Mouse (Mus musculus) thymus, adult 2 months (tissue): Measurements from ENCODE around the gene Rnf220. TPM values are rescaled to one million over a fixed set of nuclear protein-coding genes. Genes with fewer than 3 reads are reported as not detected.

Experiments used
- DNase-seq: peaks from one replicate; pipeline ENCODE4 v3.0.0; 2021
- H3K27ac ChIP-seq: fragments of 200-500 bp; 2 replicates; pipeline ENCODE4 v1.5.1; 2012; ENCODE audit warnings: low read length, control low read depth; ENCODE audit not compliant: control insufficient read depth, insufficient read depth
- H3K27me3 ChIP-seq: fragments of 200-500 bp; 2 replicates; pipeline ENCODE4 v1.6.1; 2012; ENCODE audit warnings: mild to moderate bottlenecking, low read length, moderate library complexity, mixed read lengths; ENCODE audit not compliant: control insufficient read depth, insufficient read depth
- H3K36me3 ChIP-seq: fragments of 200-500 bp; 2 replicates; pipeline ENCODE4 v1.6.1; 2012; ENCODE audit warnings: mild to moderate bottlenecking, low read length, moderate library complexity; ENCODE audit not compliant: control insufficient read depth, insufficient read depth
- H3K4me1 ChIP-seq: fragments of 200-500 bp; replicated peaks from 2 replicates; pipeline ENCODE4 v1.6.1; 2012; ENCODE audit warnings: low read length; ENCODE audit not compliant: control insufficient read depth, insufficient read depth
- H3K4me3 ChIP-seq: fragments of 200-500 bp; 2 replicates; pipeline ENCODE4 v1.5.1; 2012; ENCODE audit warnings: mild to moderate bottlenecking, low read length, control low read depth, moderate library complexity; ENCODE audit not compliant: control insufficient read depth, insufficient read depth
- CTCF ChIP-seq: fragments of 200-500 bp; IDR thresholded peaks from 2 replicates; pipeline ENCODE4 v1.5.1; 2012; ENCODE audit warnings: mild to moderate bottlenecking, control low read depth, low read length, moderate library complexity, borderline replicate concordance; ENCODE audit not compliant: control insufficient read depth, poor library complexity, insufficient read depth; ENCODE audit errors: extremely low read depth
- POLR2A ChIP-seq: fragments of 200-500 bp; IDR thresholded peaks from 2 replicates; pipeline ENCODE4 v1.6.1; 2012; ENCODE audit warnings: mild to moderate bottlenecking, low read length, control low read depth, moderate library complexity; ENCODE audit not compliant: control insufficient read depth, poor library complexity, insufficient read depth; ENCODE audit errors: extremely low read depth
- WGBS: fragments of 180-500 bp; shearing (Covaris S2); methylation state at CpG from one replicate; pipeline ENCODE4 v1.1.7; 2018; 5-methylcytosine and 5-hydroxymethylcytosine counted together
- polyA plus RNA-seq: library from polyadenylated mRNA; depleted of rRNA; stranded (reverse); fragments of >200 nt; gene quantifications from 2 replicates; pipeline ENCODE4 v1.2.3, GENCODE M21; 2012

Rnf220 gene
- polyA plus RNA-seq, 1 experiment, result 178 TPM

DNA sequence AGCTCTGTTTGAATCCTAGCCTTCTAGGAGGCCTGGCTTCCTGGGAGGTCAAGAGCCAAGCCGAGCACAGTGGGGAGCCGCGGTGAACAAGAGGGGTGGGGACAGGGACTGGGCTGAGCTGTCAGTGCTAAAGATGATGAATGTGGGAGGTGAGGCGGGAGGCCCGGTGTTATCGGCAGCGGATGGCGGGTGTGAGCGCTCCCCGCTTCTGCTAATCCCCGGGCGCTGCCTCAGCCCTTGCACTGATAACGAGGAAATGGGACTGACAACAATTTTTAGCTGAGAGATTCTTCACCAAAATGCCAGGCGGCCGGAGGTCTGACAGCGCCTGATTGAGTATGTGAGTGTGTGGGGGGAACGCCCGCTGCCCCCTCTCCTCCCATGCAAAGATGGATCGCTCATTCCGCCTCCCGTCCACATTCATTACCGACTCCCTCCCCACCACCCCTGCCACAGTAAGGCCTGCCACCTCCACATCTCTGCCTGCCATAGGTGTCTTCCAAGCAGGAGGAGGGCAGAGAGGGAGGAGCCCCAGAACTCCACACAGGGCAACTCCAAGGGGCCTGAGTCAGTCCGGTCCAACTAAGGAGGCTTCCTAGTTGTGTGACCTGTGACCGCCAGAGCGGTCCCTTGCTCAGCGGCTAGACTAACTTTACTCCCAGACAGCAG is 184.3 kb downstream of the Rnf220 start:
- 88% methylated on average over 26 of the region's 26 CpGs for WGBS
- Histone ChIP-seq H3K4me1 (no peaks in the 10 kb centered on the region), H3K27me3 (no peaks in the 10 kb centered on the region), H3K36me3 (no peaks in the 10 kb centered on the region), H3K4me3 (no peak overlapping the region), H3K27ac (no peak overlapping the region)
- DNase-seq, result no peak
- TF ChIP-seq POLR2A (no peak), CTCF (no peak)

DNA sequence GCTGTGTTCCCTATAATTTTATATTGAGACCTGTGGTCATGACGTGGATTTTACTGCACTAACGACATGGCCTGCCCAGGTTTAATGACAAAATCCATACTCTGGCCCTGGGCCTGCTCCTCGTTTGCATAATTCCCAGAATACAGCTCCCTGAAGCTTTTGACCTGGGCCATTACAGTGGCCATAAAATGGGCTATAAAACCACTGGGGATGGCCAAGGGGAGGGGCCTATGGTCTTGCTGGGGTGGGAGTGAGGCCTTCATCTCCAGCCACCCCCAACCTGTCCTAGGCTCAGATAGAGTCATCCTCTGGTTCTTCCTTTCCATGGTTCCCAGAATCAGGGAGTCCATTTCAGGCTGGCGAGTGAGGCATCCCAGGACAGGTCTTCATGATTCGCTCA is 185.0 kb downstream of the Rnf220 start:
- H3K4me1 ChIP-seq, result no peaks in the 10 kb centered on the region
- TF ChIP-seq CTCF (no peak), POLR2A (no peak)
- WGBS, result 93% methylated on average over 5 of the region's 5 CpGs
- H3K36me3 ChIP-seq, result no peaks in the 10 kb centered on the region
- no peak for DNase-seq
- no peak overlapping the region for H3K27ac ChIP-seq
- no peaks in the 10 kb centered on the region for H3K27me3 ChIP-seq
- no peak overlapping the region for H3K4me3 ChIP-seq

- no peak for TF ChIP-seq POLR2A
- no peak for TF ChIP-seq CTCF
- no peak for DNase-seq
- Histone ChIP-seq H3K4me3 (no peak overlapping the region), H3K27me3 (no peaks in the 10 kb centered on the region), H3K27ac (no peak overlapping the region), H3K4me1 (no peaks in the 10 kb centered on the region), H3K36me3 (no peaks in the 10 kb centered on the region)
- WGBS, result 96% methylated on average over 1 of the region's 1 CpGs
These were observed 187.4 kb downstream of the Rnf220 start for GRCm38 (mm10) chr4:117309427-117309826.

DNA sequence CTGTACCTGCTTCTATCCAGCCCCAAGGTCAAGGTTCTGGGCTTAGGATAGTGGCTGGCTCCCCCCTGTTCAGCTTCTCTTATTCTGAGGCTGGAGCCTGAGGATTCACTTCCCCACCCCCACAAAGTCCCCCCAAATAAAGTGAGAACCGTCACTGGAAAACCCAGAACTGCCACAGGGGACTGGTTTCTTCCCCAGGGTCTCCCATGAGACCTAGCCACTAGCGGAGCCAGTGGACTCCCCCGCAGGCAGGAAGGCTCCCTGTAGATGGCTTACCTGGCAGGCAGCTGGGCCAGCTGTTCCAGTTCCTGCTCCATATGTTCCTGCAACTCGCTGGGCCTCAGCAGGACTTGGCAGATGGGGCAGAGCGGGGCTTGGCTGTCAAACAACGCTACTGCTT is 189.6 kb downstream of the Rnf220 start:
- DNase-seq, result no peak
- H3K27ac ChIP-seq, result no peak overlapping the region
- TF ChIP-seq POLR2A (no peak), CTCF (no peak)
- no peak overlapping the region for H3K4me3 ChIP-seq
- H3K4me1 ChIP-seq, result no peaks in the 10 kb centered on the region
- WGBS, result 94% methylated on average over 6 of the region's 6 CpGs
- H3K36me3 ChIP-seq, result no peaks in the 10 kb centered on the region
- no peaks in the 10 kb centered on the region for H3K27me3 ChIP-seq

DNA sequence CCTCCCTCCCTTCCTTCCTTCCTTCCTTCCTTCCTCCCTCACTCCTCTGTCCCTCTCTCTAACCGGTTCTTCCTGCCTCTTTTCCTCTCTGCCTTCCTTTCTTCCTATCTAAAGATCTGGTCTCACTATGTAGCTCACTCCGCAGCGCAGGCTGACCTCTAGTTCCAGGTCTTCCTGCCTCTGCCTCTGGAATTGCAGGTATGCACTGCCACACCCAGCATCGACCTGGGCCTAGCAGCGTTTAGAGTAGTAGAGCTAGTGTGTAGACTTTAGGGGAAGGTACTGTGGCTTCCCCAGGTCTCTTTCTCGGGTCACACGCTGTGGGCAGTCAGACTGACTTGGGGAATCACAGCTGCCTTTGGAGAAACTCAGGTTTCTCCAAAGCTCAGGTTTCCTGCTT is 191.4 kb downstream of the Rnf220 start:
- 80% methylated on average over 7 of the region's 7 CpGs for WGBS
- no peak for DNase-seq
- Histone ChIP-seq H3K27ac (no peak overlapping the region), H3K36me3 (no peaks in the 10 kb centered on the region), H3K4me3 (no peak overlapping the region), H3K27me3 (no peaks in the 10 kb centered on the region), H3K4me1 (no peaks in the 10 kb centered on the region)
- TF ChIP-seq CTCF (no peak), POLR2A (no peak)

DNA sequence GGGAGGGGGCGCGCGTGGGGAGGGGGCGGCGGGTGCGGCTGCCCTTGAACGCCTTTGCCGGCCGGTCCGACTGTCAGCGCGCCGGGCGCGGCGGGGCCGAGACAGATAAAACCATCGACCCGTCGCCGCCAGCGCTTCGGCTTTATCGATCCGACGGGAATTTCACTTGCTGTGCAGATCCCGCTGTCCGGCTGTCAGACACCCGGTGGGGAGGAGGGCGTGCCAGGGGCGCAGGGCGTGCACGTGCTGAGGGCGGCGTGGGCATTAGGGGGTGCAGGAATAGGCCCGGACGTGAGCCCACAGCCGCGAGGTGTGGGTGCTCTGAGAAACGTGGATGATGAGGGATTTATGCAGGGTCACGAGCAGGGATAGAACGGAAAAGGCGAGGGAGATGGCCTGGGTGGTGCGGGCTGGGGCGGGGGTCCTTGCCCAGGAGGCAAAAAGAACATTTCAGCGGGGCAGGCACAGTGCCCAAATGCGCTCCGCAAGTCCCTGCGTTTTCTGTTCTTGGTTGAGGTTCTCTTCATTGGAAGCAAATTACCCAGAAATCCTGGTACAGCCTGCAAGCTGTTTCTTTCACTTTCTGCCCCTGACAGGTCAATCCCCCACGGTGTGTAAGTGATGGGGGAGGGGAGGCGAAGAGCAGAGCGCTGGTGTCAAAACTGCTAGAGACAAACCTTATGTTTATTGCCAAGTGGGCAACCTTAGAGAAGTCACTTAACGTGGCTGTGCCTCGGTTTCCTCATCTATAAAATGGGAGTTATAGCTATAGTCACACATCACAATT is 192.4 kb downstream of the Rnf220 start:
- Histone ChIP-seq H3K27ac (no peak overlapping the region), H3K4me1 (no peaks in the 10 kb centered on the region), H3K27me3 (no peaks in the 10 kb centered on the region), H3K36me3 (no peaks in the 10 kb centered on the region), H3K4me3 (no peak overlapping the region)
- WGBS, result 95% methylated on average over 54 of the region's 54 CpGs
- TF ChIP-seq POLR2A, result no peak
- TF ChIP-seq CTCF, result no peak
- no peak for DNase-seq
